Mouse (Mus musculus): ENCODE data around the gene Gm45623. TPM values are rescaled to one million over a fixed set of nuclear protein-coding genes. Genes with fewer than 3 reads are reported as not detected.

Gm45623 gene
- total RNA-seq, 2 experiments from 2014 or later = 0.54 to 0.98 TPM

DNA sequence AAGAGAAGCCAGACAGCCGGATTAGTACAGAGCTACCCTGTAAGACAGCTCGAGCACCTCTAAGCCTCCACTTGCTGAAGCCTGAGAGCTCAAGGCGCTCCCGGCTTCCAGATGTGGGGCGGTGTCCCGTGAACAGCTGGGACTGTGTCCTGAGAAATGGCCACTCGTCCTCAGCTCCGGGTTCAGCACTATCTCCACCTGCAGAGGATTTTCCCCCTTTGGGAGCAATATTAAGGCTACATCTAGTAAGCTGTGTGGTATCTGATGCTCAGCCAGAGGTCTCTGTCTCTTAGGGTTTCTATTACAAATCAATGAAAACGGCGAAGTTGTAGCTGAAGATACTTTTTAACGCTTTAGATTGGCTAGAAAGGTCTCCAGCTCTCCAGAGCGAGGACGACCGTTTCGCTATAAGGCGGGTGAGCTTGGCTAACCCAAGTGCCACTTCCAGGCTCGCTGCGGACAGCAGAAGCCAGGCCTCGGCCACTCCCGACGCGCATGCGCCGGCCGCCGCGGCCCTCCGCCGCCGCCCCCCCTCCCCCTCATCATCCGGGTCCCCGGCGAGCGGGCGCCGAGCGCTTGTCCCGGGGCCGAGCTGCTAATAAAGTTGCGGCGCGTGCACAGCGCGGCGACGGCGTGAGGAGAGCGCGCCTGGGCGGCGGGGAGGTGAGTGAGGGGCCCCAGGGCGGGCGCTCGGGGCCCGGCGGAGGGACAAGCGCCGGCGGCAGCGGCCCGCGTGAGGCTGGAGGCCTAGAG lies 51.0 kb downstream of the Gm45623 start, which contains the start of gene Smad5:
TSS of gene Smad5 (plus strand) at position 542 of the 753 bp plus-strand sequence.
- peak; percentile 84 to 90 for DNase-seq (ENCODE audit: low spot score in 2 of 2)

Other genes starting within 250 kb of the Gm45623 start
- 1 to 10 TPM; 3.6 to 5.5 TPM for gene Fbxl21, start 231.4 kb downstream of the Gm45623 start, total RNA-seq (2021)
- not detected for gene Lect2, start 205.3 kb downstream of the Gm45623 start, total RNA-seq (2021)
- gene Tgfbi, start 144.3 kb downstream of the Gm45623 start, total RNA-seq (2021) = 1 to 10 TPM; 3.9 to 4.1 TPM
- 10 to 100 TPM; 29.0 to 32.8 TPM for gene Smad5, start 50.8 kb downstream of the Gm45623 start, total RNA-seq (2021)
- gene Trpc7, start 142.2 kb upstream of the Gm45623 start, total RNA-seq (2021) = 1 to 10 TPM; 3.3 to 3.6 TPM

All from layer of hippocampus, postnatal 10 days (tissue).